Mouse (Mus musculus) skeletal muscle tissue, adult 2 months (tissue): ENCODE data around the gene Arhgef39.

Source experiments
- DNase-seq: peaks from one replicate; pipeline ENCODE4 v3.0.0-alpha.2; 2012; ENCODE audit warnings: low read depth, low spot score

Gene Arhgef39

DNA sequence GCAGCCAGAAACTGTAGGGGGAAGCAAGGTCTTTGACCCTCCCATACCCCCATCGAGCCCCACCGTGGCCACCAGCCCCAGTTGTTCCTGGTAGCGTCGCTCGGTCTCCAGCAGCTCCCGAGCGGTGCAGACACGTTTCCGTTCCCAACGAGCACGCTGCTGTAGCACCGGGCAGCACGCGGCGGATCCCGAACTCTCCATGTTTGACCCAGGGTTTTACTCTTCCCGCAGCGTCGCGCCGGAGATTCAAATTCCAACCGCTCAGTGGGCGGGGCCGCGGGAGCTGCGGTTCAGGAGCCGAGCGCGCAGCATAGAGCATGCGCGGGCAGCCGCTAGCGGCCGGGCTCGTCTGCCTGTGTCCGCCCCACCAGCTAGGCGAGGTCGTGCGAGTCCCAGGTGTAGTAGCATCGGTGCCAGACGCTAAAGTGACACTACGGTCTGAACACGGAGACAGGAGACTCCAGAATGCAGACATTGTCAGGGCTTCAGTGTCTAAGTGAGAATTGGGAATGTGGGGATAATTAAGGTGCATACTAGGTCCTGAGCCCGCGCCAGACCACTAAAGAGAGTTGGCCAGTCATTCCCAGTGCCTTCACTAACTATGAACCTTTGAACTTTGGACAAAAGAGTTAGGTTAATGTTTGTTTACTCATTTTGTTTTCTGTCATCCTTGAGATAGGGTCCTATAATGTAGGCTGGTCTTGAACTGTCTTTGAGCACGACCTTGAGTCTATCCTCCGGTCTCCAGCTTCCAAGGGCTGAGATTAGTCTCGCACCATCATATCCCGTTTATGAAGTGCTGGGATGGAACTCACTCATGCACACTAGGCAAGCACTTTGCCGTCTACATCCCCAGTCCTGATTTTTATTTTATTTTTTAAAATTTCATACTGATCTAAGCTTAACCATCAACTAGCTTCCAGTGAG is at the start of gene Arhgef39:
Gene Arhgef39 (minus strand): TSS at position 289 of the 927 bp plus-strand sequence.
- DNase-seq, result peak; percentile 65

DNA sequence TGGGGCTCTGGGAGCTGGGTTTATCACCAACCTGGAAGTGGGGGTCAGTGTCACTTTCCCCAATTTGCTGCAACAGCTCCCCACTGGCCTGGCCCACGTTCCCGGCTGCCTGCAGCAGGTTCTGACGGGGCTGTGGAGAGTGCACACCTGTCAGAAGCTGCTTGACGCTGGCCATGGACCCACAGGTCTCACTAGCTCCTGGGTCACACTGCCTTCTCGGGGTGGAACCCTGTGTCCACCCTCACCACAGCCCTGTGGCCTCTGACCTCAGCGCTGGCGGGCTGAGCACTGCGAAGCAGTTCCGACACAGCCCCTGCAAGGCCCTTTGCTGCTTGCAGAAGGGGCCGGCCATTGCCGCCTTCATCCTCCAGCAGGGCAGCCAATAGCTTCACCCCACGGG is 49.6 kb upstream of the Arhgef39 start:
- no peak for DNase-seq

DNA sequence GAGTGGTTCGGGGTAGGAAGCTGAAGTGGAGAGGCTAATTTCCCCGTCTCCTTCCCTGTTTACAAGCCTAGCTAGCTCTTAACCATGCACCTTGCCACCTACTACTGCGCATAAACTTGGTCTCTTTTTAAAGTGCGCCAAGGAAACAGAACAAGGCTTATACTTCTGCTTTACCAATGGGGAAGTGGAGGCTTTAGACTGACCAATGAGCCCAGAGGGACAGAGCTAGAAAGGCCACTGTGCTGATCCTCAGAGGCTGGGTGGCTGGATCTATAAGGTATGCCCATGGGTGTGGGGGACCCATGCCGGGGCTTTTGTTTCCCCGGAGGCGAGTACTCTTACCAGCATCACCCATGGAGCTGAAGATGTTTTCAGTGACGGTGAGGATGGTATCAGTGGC is 47.7 kb upstream of the Arhgef39 start:
- no peak for DNase-seq

DNA sequence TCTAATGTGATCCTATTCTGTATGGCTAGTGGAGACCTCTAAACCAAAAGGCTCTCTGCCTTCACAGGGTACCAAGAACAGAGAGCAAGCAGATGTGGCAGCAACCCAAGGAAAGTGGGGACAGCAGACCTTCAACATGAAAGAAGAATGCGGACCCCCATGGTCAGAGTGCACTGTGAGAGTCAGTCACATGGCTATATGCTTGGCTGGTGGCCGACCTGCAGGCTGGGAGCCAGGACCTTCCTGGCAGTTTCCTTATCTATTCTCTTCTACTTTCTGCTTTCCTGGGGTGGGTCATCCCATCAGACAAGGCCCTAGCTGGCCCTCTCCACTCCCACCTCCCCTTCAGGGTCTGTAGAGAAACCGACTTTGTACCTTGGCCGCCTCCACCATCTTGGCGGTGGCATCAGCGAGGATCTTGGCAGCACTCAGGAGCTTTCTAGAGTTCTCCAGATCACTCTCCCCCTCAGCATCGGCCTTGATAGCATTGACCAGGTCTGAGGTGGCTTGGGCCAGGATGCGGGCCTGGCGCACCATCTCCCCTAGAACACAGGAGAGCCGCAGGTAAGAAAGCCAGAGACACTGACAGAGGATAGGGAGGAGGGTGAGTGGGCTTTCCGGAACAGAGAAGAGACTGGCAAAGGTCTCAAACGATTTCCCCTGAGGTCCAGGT is 47.0 kb upstream of the Arhgef39 start:
- DNase-seq, result no peak

DNA sequence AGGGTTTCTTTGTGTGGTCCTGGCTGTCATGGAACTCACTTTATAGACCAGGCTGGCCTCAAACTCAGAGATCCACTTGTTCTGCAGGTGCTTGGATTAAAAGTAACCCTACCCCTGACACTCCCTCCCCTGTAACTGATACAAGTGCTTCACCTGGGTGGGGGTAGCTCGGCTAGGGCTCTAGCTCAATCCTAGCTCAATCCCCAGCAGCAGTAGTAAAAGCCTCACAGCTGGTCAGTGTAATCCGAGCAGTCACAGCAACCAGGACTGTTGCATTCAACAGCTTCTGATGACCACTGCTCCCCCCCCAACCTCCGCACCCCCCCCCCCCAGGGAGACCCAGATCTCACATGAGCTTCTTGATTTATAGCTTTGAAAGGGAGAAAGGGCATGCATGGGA is 42.5 kb upstream of the Arhgef39 start:
- no peak for DNase-seq

DNA sequence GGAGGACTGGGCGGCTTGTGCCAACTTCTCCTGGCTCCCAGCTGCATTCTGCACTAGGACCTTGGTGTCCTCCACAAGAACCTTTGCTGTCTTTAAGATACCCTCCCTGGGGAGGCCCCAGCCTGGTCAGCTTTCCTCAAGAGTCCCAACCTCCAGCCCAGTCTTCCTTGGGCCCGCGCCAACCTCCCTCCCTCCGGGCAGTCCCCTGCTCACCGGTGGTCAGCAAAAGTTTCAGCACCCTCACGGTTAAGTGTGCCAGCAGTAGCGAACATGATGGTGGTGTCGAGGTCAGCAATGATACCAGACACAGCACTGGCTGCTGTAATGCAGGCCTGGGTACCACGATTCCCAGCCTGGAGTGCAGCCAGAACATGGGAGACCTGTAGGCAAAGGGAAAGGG is 36.5 kb upstream of the Arhgef39 start:
- DNase-seq, result no peak

DNA sequence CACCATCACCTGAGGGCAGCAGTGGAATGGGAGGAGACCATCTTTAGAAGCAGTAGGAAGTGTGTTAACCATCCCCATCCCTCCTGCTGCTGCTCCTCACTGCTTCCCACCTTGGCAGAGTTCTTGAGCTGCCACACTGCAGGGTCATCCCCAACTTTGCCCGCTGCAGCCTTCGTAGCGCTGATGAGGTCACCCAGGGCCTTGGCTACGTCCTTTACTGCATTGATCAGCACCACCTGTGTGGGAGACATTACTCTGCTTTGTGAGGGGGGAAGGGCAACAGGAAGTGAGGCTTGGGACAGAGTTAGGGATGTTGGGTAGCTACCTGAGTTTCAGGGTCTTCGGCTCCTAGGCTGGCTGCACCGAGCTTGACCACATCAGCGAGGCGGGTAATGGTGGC is 36.1 kb upstream of the Arhgef39 start:
- DNase-seq, result no peak

DNA sequence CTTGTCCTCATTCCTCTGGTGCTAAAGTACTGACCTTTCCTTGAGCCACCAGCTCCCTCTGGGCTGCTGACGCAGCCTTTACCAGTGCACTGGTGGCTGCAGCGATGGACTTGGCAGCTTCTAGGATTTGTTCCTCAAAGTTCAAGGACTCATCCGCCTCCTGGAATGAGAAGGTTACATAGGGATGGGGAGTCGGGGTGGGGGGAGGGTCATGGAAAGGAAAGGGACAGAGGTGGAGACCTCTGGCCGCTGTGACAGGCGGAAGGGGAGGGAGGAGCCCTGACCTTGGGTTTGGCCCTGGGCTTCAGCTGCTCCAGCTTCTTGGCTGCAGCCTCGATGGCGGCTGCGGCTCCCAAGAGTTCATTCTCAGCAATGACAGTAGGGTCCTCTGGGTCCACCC is 33.8 kb upstream of the Arhgef39 start:
- peak; percentile 68 for DNase-seq

DNA sequence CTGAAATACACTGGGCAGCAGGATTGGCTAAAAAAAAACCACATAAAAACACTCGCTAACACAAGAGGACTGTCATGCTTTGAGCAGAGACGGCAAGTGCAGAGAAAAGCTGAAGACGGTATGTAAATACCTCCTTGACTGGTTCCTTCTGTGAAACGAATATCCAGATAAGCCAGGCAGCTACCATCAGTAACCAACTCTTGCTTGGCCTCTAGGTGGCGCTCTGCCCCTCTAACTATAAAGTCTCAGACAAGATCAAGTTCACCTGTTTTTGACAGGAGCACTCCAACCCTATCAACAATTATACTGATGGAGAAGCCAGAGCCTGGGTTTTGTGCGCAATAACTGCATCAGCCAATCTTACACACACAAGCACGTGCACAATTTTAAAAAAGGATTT is 31.1 kb upstream of the Arhgef39 start:
- DNase-seq, result peak; percentile 84

DNA sequence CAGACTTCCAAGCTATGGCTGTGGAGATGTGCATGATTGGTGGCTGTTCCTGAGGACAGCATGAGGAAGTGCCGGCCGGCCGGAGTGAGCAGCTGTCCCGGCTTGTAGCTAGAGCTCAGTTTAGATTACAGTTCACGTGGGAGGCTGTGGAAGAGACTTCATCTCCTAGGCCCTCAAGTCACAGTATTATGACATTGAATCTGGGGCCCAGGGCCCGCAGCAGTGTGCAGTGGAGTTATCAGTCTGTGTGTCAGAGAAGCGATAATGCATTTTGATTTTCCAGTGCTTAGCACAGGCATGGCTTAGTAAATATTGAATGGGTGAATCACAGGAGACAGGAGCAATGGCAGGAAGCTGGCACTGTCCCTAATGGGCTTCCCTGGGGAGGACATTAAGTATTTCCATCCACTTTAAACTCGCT is 30.6 kb upstream of the Arhgef39 start:
- no peak for DNase-seq

DNA sequence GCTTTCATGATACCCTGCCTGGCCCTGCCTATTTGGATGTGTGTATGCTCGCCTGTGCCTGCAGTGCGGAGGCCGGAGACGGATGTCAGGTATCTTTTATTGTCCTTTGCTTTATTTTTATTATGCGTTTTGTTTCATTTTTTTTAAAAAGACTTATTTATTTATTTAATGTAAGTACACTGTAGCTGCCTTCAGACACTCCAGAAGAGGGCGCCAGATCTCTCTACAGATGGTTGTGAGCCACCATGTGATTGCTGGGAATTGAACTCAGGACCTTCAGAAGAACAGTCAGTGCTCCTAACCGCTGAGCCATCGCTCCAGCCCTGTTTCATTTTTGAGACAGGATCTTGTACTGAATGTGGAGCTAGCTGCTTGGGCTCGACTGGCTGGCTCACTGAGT is 29.0 kb upstream of the Arhgef39 start:
- no peak for DNase-seq

DNA sequence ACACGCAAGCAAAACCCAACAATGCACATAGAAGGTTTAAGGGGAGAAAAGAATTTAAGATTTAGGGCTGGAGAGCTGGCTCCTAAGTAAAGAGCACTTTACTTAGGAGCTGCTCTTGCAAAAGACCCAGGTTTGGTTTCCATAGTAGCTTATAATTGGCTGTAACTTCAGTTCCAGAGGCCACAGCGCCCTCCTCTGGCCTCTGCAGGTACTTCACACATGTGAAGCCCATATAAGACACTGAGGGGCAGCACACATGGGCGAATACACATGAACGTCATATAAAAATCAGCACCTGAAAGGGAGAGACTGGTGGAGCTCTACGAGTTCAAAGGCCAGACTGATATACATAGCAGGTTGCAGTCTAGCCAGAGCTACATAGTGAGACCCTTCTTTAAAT is 28.4 kb upstream of the Arhgef39 start:
- DNase-seq, result no peak

DNA sequence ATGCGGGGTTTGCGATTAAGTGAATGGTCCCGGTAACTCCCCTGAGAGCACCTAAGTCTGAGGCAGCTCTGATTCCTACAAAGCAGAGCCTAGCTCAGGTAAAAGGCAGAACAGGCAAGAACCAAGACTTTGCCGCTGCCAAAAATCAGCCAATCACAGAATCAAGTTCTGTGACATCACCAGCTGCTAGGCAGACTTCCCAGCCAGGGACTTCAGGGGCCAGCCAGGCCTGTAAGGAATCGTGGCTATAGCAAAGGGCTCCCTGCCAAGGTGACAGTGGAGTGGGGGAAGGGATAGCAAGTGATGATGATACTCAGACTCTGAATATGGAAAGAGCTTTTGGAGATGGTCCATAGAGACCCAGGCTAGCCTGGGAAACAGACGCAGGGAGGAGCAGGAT is 20.5 kb upstream of the Arhgef39 start:
- DNase-seq, result peak; percentile 95

DNA sequence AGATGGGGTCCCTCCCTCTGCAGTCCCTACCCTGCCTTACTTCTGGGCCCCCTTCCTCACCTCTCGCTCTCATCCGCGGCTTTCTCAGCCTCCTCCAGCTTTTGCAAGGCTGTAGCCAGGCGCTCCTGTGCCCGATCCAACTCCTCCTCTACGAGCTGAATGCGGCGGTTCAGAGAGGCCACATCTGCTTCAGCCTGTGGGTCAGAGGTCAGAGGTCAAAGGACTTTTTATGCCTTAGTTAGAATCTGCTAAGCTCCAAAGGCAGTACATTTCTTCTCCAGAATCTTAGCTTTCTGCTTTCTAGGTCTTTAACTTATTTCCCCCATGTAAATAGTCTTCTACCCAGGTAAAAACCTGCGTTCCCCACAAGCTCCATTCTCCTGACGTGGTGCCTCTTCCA is 20.1 kb upstream of the Arhgef39 start:
- no peak for DNase-seq

DNA sequence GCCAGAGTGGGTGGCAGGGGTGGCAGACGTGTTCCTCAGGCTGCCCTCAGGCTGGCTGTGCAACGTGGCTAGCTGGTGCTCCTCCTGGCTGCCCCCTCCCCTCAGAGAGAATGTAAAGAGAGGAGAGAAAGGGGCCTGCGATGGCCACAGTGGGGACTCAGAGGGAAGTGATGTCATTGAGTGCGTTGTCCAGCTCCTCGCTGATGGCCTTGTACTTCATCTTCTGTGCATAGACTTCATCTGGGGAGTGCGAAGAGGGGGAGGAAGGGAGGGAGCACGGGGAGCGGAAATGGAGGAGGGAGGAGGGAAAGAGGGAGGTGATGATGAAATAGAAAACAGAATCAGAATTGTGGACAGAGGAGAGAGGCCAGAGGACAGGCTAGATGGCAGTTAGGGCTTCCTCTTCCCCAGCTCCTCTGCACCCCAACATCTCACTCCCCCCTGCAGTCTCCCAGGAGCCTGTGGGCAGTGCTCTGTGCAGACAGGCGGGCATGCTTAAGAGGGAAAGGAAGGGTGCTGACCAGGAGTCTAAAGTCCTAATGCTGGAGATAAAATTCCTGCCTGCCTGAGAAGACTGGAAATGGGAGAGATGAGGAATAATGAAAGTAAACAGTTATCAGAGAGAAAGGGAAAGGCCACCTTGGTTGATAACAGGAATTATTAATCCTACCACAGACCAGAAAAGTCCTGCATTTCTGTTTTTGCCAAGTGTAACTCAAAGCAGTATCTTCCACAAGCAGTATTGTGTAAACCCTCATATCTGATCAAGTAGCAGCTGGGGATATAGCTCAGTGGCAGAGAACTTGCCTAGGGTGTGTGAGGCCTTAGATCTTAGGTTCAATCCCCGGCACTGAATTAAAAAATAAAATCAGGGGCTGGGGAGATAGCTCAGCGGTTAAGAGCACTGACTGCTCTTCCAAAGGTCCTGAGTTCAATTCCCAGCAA is 16.5 kb upstream of the Arhgef39 start:
- no peak for DNase-seq

DNA sequence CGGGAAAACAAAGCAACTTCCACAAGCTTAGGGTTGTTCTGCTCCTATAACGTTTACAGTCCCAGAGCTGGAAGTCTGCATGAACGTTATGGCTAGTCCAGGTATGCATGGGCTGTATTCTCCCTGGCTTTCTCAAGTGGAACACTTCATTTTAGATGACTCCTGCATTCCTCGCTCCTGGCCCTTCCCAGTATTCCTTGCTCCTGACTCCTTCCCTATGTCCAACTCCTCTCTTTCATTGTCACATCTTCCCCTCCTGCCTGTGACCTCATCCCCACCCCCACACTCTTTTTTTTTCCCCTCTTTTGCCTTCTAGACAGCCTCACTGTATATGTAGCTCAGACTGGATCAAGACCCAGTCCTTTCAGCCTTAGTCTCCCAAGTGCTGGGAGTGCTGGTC is 14.3 kb upstream of the Arhgef39 start:
- no peak for DNase-seq

DNA sequence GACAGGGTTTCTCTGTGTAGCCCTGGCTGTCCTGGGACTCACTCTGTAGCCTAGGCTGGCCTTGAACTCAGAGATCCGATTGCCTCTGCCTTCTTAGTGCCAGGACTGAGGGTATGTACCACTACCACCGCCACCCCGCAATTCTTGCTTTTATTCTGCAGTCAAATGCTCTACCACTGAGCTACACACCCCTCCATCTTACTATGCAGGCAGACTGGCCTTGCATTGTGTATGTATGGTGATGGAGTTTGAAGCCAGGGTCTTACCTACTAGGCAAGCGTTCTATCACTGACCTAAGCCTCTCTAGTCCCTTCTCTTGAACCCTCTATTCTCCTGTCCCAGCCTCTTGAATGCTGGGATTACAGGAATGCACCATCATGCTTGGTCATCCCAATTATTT is 13.8 kb upstream of the Arhgef39 start:
- no peak for DNase-seq

DNA sequence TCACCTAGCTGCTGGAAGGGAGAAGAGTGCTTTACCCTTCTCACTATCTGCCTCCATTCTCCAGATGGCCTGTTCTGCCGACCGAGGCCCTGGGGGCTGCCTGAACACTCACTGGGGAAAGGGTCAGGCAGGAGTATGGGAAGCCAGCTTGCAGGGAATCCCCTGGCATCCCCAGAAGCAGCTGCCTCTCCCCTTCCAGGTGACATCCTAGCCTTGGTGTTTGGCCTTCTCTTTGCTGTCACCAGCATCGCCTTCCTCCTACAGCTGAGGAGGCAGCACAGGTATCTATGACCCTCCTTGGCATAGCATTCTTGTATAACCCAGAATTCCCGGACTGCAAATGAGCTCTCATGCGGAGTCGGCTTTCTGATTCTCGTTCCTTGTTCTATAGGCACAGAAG is 13.2 kb upstream of the Arhgef39 start:
- DNase-seq, result no peak

DNA sequence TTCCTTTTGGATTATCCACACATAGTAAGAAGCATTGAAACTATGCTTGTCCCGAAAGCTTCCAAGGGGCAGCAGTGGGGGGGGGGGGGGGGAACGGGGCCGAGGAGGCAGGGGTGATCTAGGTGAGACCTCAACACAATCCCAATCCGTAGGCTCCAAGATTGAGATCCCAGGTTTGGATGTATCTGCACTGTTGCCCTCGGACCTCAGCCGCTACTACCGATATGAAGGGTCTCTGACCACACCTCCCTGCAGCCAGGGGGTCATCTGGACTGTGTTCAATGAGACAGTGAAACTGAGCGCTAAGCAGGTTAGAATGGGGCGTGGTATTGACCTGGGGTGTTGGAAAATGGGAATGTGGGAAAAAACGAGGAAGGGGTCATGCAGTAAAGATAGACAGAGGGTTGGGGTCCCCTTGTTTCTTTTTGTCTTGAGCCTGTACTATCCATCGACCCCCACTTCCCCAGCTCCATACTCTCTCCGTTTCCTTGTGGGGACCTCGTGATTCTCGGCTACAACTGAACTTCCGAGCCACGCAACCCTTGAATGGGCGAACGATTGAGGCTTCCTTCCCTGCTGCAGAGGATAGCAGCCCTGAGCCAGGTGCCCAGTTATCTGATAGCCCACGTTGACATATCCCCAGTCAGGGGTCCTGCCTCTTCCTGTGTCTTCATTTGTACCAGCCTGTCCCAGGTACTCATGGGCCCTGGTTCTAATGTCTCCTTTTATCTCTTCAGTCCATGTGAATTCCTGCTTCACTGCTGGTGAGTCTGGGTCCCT is 12.4 kb upstream of the Arhgef39 start:
- no peak for DNase-seq

DNA sequence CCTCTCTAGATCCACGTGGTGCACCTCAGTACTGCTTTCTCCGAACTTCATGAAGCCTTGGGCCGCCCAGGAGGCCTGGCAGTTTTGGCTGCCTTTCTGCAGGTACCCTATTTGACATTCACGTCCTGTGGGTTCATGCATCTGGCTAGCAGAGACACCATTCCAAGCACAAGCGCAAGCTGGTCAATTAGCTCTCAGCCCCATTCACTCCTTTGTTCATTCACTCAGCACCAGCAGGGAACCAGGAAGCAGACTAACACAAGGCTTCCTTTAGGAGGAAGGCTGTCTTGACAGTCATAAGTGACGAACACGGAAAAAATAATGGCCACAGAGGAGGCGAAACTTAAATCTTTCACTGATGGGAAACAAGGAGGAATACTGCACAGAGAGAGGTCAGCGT is 9.6 kb upstream of the Arhgef39 start:
- DNase-seq, result no peak

DNA sequence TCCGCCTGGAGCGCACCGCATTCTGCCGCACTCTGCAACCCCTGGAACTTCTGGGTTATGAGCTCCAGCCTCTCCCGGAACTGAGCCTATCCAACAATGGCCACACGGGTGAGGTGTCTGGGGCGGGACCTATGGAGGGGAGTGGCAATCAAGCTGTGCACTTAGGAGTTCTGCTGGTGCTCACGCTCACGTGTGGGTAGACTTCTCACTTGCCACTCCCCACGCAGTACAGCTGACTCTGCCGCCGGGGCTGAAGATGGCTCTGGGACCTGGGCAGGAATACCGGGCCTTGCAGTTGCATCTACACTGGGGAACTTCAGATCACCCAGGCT is 9.1 kb upstream of the Arhgef39 start:
- no peak for DNase-seq
